Mouse (Mus musculus) brain, adult 2 months (tissue): Measurements from ENCODE around the gene Sdccag8.

Experiments used
- DNase-seq: peaks from one replicate; pipeline ENCODE4 v3.0.0; 2011; ENCODE audit warnings: low read depth, low spot score

Gene Sdccag8

DNA sequence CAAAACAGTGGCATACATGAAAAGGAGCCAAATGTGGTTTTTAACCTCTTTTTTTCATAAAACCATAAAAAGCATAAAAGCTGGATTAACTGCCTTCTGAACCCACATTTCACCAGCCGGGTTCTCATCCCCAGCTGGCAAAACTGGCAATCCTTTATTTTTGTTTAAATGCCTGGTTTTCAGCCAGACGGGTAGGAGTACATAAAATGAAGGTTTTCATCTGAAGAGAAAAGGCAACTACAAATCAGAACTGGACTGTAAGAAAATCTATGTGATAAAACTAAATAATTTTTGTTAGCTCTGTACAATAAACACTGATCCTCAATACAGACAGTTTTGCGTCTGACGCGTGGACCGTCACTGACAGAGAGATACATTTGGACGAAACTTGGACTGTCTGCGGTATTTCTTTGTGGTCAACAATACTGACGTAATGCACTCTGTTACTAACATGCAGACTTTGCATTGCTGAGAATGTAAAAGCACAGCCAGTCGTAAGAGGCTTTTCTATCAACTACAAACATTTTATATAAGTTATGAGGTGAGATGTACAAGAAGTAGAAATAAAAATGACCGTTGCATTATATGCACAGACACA, 237.0 kb downstream of the Sdccag8 start:
- peak; percentile 81 for DNase-seq

DNA sequence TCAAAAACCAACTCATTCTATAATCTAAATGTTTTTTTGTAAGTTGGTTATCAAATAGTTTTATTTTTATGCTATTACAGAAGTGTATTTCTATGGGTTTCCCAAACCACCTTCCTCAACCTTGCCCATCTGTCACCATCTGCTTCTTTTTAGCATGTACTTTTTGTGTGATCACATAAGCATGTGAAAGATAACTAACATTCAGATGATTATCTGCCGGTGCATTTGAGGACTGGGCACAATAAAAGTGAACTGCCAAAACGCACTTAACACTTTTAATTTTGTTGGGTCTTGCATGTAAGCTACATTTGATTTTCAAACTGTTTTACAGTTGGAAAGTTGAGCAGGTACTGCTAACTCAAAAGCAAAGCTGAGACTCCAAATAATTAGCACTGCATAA, 240.4 kb downstream of the Sdccag8 start:
- peak; percentile 82 for DNase-seq

DNA sequence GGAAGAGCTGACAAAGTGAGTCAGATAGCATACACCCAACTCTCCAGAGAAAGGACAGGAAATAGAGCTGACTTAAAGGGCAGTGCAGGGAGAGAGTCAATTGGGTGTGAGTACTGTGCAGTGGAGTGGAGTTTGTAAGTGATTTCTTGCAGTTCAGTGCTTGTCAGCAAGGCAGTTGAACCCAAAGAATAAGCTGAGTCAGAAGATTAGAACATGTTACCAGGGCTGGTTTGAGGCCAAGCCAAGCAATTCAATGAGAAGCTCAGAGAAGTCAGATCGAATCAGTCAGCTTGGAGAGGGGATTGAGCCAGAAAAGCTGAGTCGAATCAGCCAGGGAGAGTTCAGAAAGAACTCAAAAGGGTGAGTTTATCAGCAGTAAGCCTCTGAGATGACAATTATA, 247.3 kb downstream of the Sdccag8 start:
- DNase-seq, result no peak

DNA sequence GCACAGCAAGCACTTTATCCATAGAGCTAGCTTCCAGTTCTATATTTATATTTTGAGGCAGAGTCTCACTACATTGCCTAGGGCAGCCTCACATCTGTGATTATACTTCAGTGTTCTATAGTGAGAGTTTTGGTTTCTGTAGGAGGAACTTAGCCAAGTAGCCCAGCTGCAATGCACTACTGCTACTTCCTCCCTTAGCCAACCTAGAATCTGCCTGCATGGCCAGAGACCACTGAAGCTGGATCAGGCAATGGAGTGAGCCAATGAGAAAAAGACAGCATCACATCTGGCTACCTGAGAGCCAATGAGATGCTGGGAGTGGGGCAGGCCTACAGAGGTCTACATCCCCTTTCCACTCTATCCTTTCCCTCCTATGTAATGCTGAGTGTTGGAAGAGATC, 251.3 kb downstream of the Sdccag8 start:
- DNase-seq, result peak; percentile 42

DNA sequence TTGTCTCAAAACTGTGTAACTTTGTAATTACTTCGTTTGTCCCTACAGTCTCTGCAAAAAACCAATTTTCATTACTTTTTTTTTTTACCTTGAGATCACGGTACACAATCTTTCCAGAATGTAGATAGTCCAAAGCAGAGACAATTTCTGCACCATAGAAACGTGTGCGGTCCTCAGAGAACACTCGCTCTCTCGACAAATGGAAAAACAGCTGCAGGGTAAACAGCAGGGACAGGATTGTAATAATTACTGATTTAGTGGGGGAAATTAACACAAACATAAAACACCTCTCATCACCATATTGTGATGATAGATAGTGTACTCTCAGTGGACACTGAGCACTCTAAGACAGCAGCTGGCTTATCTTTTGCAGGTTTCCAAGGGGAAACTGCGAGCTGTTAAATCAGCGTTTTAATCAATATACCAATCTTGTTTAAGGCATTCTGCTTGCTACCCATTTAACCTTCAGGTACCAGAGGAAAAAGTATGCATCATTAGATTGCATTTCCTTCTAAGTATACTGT, 252.7 kb downstream of the Sdccag8 start:
- DNase-seq, result no peak

DNA sequence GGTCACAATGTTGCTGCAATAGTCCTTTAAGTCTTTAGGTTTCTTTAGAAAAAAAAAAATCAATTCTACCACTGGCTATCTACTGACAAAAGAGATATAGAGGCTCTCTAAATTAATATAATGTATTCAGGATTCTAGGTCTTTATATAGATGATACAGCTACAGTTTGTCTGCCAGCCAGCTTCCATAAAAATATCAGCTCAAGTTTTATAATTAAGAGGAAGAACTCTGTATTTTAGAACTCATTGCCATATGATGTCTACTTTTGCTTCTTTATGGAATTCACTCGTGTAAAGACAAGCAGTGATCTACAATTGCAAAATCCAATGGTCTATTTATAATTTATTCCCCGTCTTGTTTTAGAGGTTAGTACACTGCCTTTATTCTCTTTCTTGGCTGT, 254.7 kb downstream of the Sdccag8 start:
- no peak for DNase-seq
